In the genomic region with DNA sequence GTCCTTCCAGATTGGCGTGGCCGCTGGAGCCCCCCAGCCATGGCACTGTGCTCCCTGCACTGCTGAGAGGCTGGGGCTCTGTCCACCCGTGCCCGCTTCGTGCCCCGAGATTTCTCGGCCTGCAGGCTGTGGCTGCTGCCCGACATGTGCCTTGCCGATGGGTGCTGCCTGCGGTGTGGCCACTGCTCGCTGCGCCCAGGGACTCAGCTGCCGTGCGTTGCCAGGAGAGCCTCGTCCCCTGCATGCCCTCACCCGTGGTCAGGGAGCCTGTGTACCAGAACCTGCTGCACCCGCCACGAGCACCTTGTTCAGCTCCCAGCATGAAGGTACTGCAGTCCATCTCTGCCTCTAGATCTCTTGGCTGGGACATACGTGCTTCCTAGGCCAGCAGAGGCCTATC, we compare ENCODE assay signal across 18 mouse cellular contexts. TPM values are rescaled to one million over a fixed set of nuclear protein-coding genes. Genes with fewer than 3 reads are reported as not detected.
DNase-seq lines count a peak whose midpoint lies in the region; ATAC-seq and TF ChIP-seq lines count a peak whose summit lies in the region.
"Had no signal": no experiment of that assay in that cellular context is flagged by ENCODE, and none has a peak within 500 bp of the region (broad histone marks: within the 10 kb centered on the region; RNA-seq: fewer than 3 reads in every experiment).

No protein-coding gene starts in this region.

- H3K4me2 ChIP-seq in embryonic facial prominence, embryonic 11.5 days (ENCODE audit: low read depth, low read length) = no peak overlapping the region
- no peak overlapping the region for H3K4me2 ChIP-seq in limb, embryonic 13.5 days (replicated peaks)

- no peaks in the 10 kb centered on the region for H3K79me2 ChIP-seq in liver, adult 2 months (ENCODE audit: control insufficient read depth, insufficient read depth, low read length)

- 0 out of 2 replicates have a peak, but pooled peaks have one; percentile 19 for ATAC-seq in embryonic facial prominence, embryonic 11.5 days (replicated peaks; ENCODE audit: insufficient number of reproducible peaks, low FRiP score, low TSS enrichment, low read depth)
- no peak for ATAC-seq in limb, embryonic 13.5 days (ENCODE audit: low FRiP score, low read depth)
- ATAC-seq: hindbrain, postnatal 0 days had no signal

- H3K36me3 ChIP-seq in liver, adult 2 months (ENCODE audit: control insufficient read depth, insufficient read depth, low read length) = peaks cover 21% of the 10 kb centered on the region
- no peaks in the 10 kb centered on the region for H3K36me3 ChIP-seq in embryonic facial prominence, embryonic 11.5 days (replicated peaks; ENCODE audit: control insufficient read depth, insufficient read depth, low read depth, low read length)
- H3K36me3 ChIP-seq in kidney, adult 2 months (ENCODE audit: control insufficient read depth, insufficient read depth, low read length) = no peaks in the 10 kb centered on the region
- no peaks in the 10 kb centered on the region for H3K36me3 ChIP-seq in limb, embryonic 13.5 days

- 18% methylated on average over 19 of the region's 19 CpGs for WGBS in liver, adult 2 months
- 91% methylated on average over 19 of the region's 19 CpGs for WGBS in embryonic facial prominence, embryonic 11.5 days
- 41% methylated on average over 19 of the region's 19 CpGs for WGBS in kidney, adult 2 months
- WGBS in limb, embryonic 13.5 days = 92% methylated on average over 19 of the region's 19 CpGs

- TF ChIP-seq POLR2A in liver, adult 2 months (IDR thresholded peaks at IDR 0.05; ENCODE audit: extremely low read depth, insufficient read depth, low read length) = 0 out of 2 replicates have a peak, but pooled peaks have one; percentile 40
- no peak for TF ChIP-seq POLR2A in kidney, adult 2 months (IDR thresholded peaks at IDR 0.05; ENCODE audit: low read depth, low read length)

- H3K4me3 ChIP-seq in liver, adult 2 months (ENCODE audit: insufficient read depth, low read depth, low read length) = peak overlapping the region; percentile 75
- H3K4me3 ChIP-seq in embryonic facial prominence, embryonic 11.5 days (ENCODE audit: low read depth, low read length) = no peak overlapping the region
- peak overlapping the region; percentile 47 for H3K4me3 ChIP-seq in kidney, adult 2 months (ENCODE audit: insufficient read depth, low read depth, low read length)
- no peak overlapping the region for H3K4me3 ChIP-seq in limb, embryonic 13.5 days

- peak overlapping the region; percentile 90 for H3K9ac ChIP-seq in liver, adult 2 months (ENCODE audit: low read depth, low read length)
- H3K9ac ChIP-seq in embryonic facial prominence, embryonic 11.5 days (replicated peaks; ENCODE audit: low read length) = no peak overlapping the region
- no peak overlapping the region for H3K9ac ChIP-seq in limb, embryonic 13.5 days

- H3K27me3 ChIP-seq in liver, adult 2 months (ENCODE audit: control insufficient read depth, insufficient read depth, low read length) = no peaks in the 10 kb centered on the region
- H3K27me3 ChIP-seq in embryonic facial prominence, embryonic 11.5 days (ENCODE audit: control insufficient read depth, insufficient read depth, low read length) = no peaks in the 10 kb centered on the region
- H3K27me3 ChIP-seq in kidney, adult 2 months (replicated peaks; ENCODE audit: control insufficient read depth, insufficient read depth, low read length) = no peaks in the 10 kb centered on the region
- no peaks in the 10 kb centered on the region for H3K27me3 ChIP-seq in limb, embryonic 13.5 days

- no peaks in the 10 kb centered on the region for H3K9me3 ChIP-seq in embryonic facial prominence, embryonic 11.5 days (replicated peaks; ENCODE audit: control insufficient read depth, low read length)
- no peaks in the 10 kb centered on the region for H3K9me3 ChIP-seq in limb, embryonic 13.5 days

- H3K27ac ChIP-seq in liver, adult 2 months (replicated peaks; ENCODE audit: insufficient read depth, low read depth, low read length) = peak overlapping the region; percentile 86
- H3K27ac ChIP-seq in embryonic facial prominence, embryonic 11.5 days (replicated peaks; ENCODE audit: low read depth, low read length) = no peak overlapping the region
- H3K27ac ChIP-seq in kidney, adult 2 months (ENCODE audit: insufficient read depth, low read depth, low read length) = peak overlapping the region; percentile 72
- H3K27ac ChIP-seq in limb, embryonic 13.5 days = peak overlapping the region; percentile 52
- H3K27ac ChIP-seq: hindbrain, postnatal 0 days had no signal

- TF ChIP-seq CTCF in liver, adult 2 months (IDR thresholded peaks at IDR 0.05; ENCODE audit: low read depth, low read length) = 0 out of 2 replicates have a peak, but pooled peaks have one; percentile 13
- TF ChIP-seq CTCF in kidney, adult 2 months (conservative IDR thresholded peaks at IDR 0.05; ENCODE audit: insufficient read depth, insufficient read length, low read depth, low read length) = no peak

- DNase-seq in liver, adult 2 months (ENCODE audit: extremely low read depth, low read depth, low spot score) = peak; percentile 57
- DNase-seq in liver = no peak
- no peak for DNase-seq in embryonic facial prominence, embryonic 11.5 days (ENCODE audit: low spot score)
- DNase-seq in kidney, adult 2 months = peak; percentile 39
- DNase-seq in urinary bladder, adult 2 months (ENCODE audit: low spot score) = no peak
- DNase-seq in spleen, postnatal 10 days (ENCODE audit: low spot score in 2 of 2) = no peak
- no peak for DNase-seq in left cerebral cortex, adult 11 months (ENCODE audit: low spot score)
- DNase-seq: cerebellum, adult 11-12 months; heart, postnatal 10 days; lung, postnatal 10 days had no signal

- H3K4me1 ChIP-seq in liver, adult 2 months (ENCODE audit: control insufficient read depth, insufficient read depth, low read length) = peaks cover 25% of the 10 kb centered on the region
- H3K4me1 ChIP-seq in embryonic facial prominence, embryonic 11.5 days (ENCODE audit: control insufficient read depth, insufficient read depth, low read length) = no peaks in the 10 kb centered on the region
- H3K4me1 ChIP-seq in kidney, adult 2 months (ENCODE audit: control insufficient read depth, insufficient read depth, low read length) = peaks cover 8% of the 10 kb centered on the region; the same call in 1 of the 2 replicates
- H3K4me1 ChIP-seq in limb, embryonic 13.5 days = no peaks in the 10 kb centered on the region

RNA-seq across cellular contexts. Expression of gene Igfbp1, which starts 0.4 kb away (rescaled TPM):
- 89.1 and 176 TPM in 2 replicates for total RNA-seq in liver, adult 2 months (2014; rRNA removed)
- polyA plus RNA-seq in liver, adult 2 months (2012; rRNA removed) = 17.1 and 50.9 TPM in 2 replicates
- 0.27 and 0.50 TPM in 2 replicates for polyA plus RNA-seq in embryonic facial prominence, embryonic 11.5 days (2014; fragmentation: Nextera tagmentation; extraction: Ambion mirVana)
- polyA plus RNA-seq in kidney, adult 2 months (2012; rRNA removed) = 28.0 and 37.5 TPM in 2 replicates
- 2.3 and 3.6 TPM in 2 replicates for polyA plus RNA-seq in limb, embryonic 13.5 days (2015; fragmentation: Nextera tagmentation; extraction: Ambion mirVana)
- not detected in 2 replicates for polyA plus RNA-seq in urinary bladder, adult 2 months (2012; rRNA removed)
- total RNA-seq: heart, postnatal 10 days; hindbrain, postnatal 0 days; monocyte, adult 5-6 weeks had no signal
- polyA plus RNA-seq: hindbrain, postnatal 0 days; neural tube, embryonic 14.5 days; spleen, adult 2 months had no signal

RNA-seq across cellular contexts. Expression of gene Gm11985, which starts 9.6 kb away (rescaled TPM):
- not detected in 2 replicates for total RNA-seq in liver, adult 2 months (2014; rRNA removed)
- not detected in 2 replicates for polyA plus RNA-seq in liver, adult 2 months (2012; rRNA removed)
- not detected in 2 replicates for polyA plus RNA-seq in embryonic facial prominence, embryonic 11.5 days (2014; fragmentation: Nextera tagmentation; extraction: Ambion mirVana)
- polyA plus RNA-seq in kidney, adult 2 months (2012; rRNA removed) = not detected in 2 replicates
- polyA plus RNA-seq in limb, embryonic 13.5 days (2015; fragmentation: Nextera tagmentation; extraction: Ambion mirVana) = 0.19 TPM in 1 of 2 replicates, not detected in the other
- not detected in 2 replicates for polyA plus RNA-seq in urinary bladder, adult 2 months (2012; rRNA removed)
- total RNA-seq: heart, postnatal 10 days; hindbrain, postnatal 0 days; left cerebral cortex, postnatal 14 days; monocyte, adult 5-6 weeks had no signal
- polyA plus RNA-seq: forebrain, embryonic 11.5 days; gonadal fat pad, adult 2 months; hindbrain, postnatal 0 days; spleen, adult 2 months had no signal

RNA-seq across cellular contexts. Expression of gene Igfbp3, which starts 15.7 kb away (rescaled TPM):
- total RNA-seq in liver, adult 2 months (2014; rRNA removed) = 17.7 and 34.6 TPM in 2 replicates
- 23.5 and 31.2 TPM in 2 replicates for polyA plus RNA-seq in liver, adult 2 months (2012; rRNA removed)
- polyA plus RNA-seq in embryonic facial prominence, embryonic 11.5 days (2014; fragmentation: Nextera tagmentation; extraction: Ambion mirVana) = 51.1 and 53.7 TPM in 2 replicates
- polyA plus RNA-seq in kidney, adult 2 months (2012; rRNA removed) = 300 and 359 TPM in 2 replicates
- 152 and 164 TPM in 2 replicates for polyA plus RNA-seq in limb, embryonic 13.5 days (2015; fragmentation: Nextera tagmentation; extraction: Ambion mirVana)
- polyA plus RNA-seq in urinary bladder, adult 2 months (2012; rRNA removed) = 58.3 and 74.0 TPM in 2 replicates
- total RNA-seq: monocyte, adult 5-6 weeks had no signal

Comparison
In these comparisons a context has a peak if more than half of its experiments do, and no peak if none do; other contexts are left out.
1. DNase-seq: peak in liver, adult 2 months (single experiment) and kidney, adult 2 months (single experiment); none in liver (single experiment), embryonic facial prominence, embryonic 11.5 days (single experiment), urinary bladder, adult 2 months (single experiment), spleen, postnatal 10 days (0 of 2) and left cerebral cortex, adult 11 months (single experiment).
2. H3K4me3 ChIP-seq: peak in liver, adult 2 months (single experiment) and kidney, adult 2 months (single experiment); none in embryonic facial prominence, embryonic 11.5 days (single experiment) and limb, embryonic 13.5 days (single experiment).